Mouse (Mus musculus) heart, embryonic 11.5 days (tissue): ENCODE data around the gene Pax7. TPM values are rescaled to one million over a fixed set of nuclear protein-coding genes. Genes with fewer than 3 reads are reported as not detected.

Experiments used
- ATAC-seq: fragments of 200-750 bp; cut with Nextera tagmentation; replicated peaks from 2 replicates; pipeline ENCODE4 v1.8.0; 2017; ENCODE audit warnings: moderate library complexity; ENCODE audit not compliant: insufficient number of reproducible peaks, low FRiP score, low TSS enrichment
- H3K27ac ChIP-seq: fragments of 300-500 bp; sonication (generic); 2 replicates; pipeline ENCODE4 v1.5.1; 2014; ENCODE audit warnings: mild to moderate bottlenecking, low read depth, low read length
- H3K27me3 ChIP-seq: fragments of 300-500 bp; sonication (generic); 2 replicates; pipeline ENCODE4 v1.6.1; 2014; ENCODE audit warnings: mild to moderate bottlenecking, low read length, mixed read lengths; ENCODE audit not compliant: control insufficient read depth, insufficient read depth
- H3K36me3 ChIP-seq: fragments of 300-500 bp; sonication (generic); 2 replicates; pipeline ENCODE4 v1.6.1; 2014; ENCODE audit warnings: mild to moderate bottlenecking, low read length, moderate library complexity, mixed read lengths; ENCODE audit not compliant: control insufficient read depth, insufficient read depth
- H3K4me1 ChIP-seq: fragments of 300-500 bp; sonication (generic); 2 replicates; pipeline ENCODE4 v1.6.1; 2014; ENCODE audit warnings: low read length; ENCODE audit not compliant: control insufficient read depth, insufficient read depth
- H3K4me2 ChIP-seq: fragments of 300-500 bp; sonication (generic); 2 replicates; pipeline ENCODE4 v1.6.1; 2014; ENCODE audit warnings: mild to moderate bottlenecking, moderate library complexity
- H3K4me3 ChIP-seq: fragments of 300-500 bp; sonication (generic); 2 replicates; pipeline ENCODE4 v1.5.1; 2014; ENCODE audit warnings: low read depth, low read length
- H3K9ac ChIP-seq: fragments of 300-500 bp; sonication (generic); 2 replicates; pipeline ENCODE4 v1.6.1; 2014; ENCODE audit warnings: mild to moderate bottlenecking, low read depth, low read length, moderate library complexity
- H3K9me3 ChIP-seq: fragments of 300-500 bp; sonication (generic); replicated peaks from 2 replicates; pipeline ENCODE4 v1.6.1; 2016; ENCODE audit warnings: low read length; ENCODE audit not compliant: control insufficient read depth
- WGBS: fragments of 180-500 bp; shearing (Covaris S2); extraction: QIAGEN DNeasy Blood & Tissue Kit; methylation state at CpG from one replicate; pipeline ENCODE4 v1.1.7; 2014; ENCODE audit not compliant: insufficient replicate concordance; 5-methylcytosine and 5-hydroxymethylcytosine counted together
- polyA plus RNA-seq: library from polyadenylated mRNA; unstranded; fragments of >200 nt; fragmentation: Nextera tagmentation; extraction: Ambion mirVana; gene quantifications from 2 replicates; pipeline ENCODE4 v1.2.1, GENCODE M21; 2014

Gene Pax7
- 0.04 and 0.11 TPM in 2 replicates for polyA plus RNA-seq

DNA sequence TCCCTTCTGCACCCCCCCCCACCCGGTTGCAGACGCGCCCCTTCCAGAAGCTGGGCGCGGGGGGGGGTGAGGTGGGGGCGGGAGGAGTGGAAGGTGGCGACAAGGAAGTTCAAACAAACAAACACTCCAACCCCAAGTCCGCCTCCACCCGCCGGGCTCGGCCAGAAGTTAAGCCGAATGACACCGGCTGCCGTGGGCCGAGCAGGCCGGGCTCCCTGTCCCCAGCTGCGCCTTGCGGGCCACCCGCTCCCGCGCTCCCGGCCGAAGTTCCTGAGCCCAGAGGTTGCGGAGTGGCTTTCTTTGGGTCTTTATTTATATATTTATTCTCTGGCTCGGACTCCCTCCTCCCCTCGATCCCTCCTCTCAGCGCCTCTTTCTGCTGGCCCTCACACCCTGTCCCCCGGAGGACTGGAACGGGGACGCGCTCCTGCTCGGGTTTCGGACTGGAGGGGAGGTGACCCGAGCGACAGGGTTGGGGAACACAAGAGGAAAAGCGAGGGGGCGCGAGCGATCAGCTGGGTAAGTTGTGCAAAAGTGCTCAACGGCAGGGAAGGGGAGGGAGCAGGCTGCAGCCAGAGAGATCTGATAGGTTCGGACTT is at the start of gene Pax7:
Gene Pax7 (minus strand): TSS at position 493 of the 599 bp plus-strand sequence.
- Histone ChIP-seq H3K9me3 (no peaks in the 10 kb centered on the region), H3K27me3 (peaks cover 100% of the 10 kb centered on the region), H3K4me1 (peaks cover 6% of the 10 kb centered on the region), H3K36me3 (no peaks in the 10 kb centered on the region), H3K4me3 (peak within 1 kb of the TSS; percentile 25; the same call in 1 of the 2 replicates), H3K27ac (no peak within 1 kb of the TSS), H3K4me2 (peak within 1 kb of the TSS; percentile 47), H3K9ac (no peak within 1 kb of the TSS)
- ATAC-seq: no peak
- under 1% methylated on average over 36 of the region's 41 CpGs for WGBS

DNA sequence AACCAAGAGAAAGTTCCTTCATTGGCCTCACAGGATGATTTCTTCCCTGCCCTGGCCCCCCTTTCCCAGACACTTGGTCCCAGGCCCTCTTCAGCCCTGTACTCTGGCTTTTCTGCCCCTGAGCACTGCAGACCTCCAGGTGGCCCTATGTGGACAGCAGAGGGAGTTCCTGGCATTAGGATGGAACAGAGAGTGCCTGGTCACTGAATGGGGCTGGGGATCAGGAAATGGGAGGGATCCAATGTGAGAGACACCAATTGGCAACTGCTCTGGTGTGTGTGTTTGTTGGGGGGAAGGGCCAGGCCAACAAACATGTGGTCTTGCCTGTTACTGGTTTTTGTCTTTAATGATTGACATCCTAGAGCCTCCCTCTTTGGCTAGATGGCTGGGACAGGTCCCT is 48.5 kb upstream of the Pax7 start:
- no peak for ATAC-seq
- no peak overlapping the region for H3K4me3 ChIP-seq
- H3K4me1 ChIP-seq: no peaks in the 10 kb centered on the region
- H3K4me2 ChIP-seq: no peak overlapping the region
- no peaks in the 10 kb centered on the region for H3K27me3 ChIP-seq
- H3K36me3 ChIP-seq: no peaks in the 10 kb centered on the region
- no peaks in the 10 kb centered on the region for H3K9me3 ChIP-seq
- H3K9ac ChIP-seq: no peak overlapping the region
- no peak overlapping the region for H3K27ac ChIP-seq

DNA sequence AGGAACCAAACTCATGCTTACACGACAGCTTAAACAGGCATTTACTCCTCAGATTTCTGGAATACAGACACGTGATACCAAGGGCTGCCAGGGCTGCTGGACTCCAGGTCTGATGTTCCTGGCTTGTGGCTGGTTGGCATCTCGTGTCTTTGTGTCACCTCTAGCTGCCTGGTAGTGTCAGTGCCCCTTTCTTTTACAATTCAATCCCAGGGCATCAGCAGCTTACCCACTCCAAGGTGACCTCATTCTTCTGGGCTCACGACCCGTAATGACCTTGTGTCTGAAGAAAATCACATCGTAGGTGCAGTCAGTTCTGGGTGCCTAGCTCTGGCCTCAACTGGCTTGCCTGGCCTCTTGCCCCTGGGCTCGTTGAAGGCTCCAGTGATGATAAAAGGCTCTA is 46.0 kb upstream of the Pax7 start:
- H3K9ac ChIP-seq: no peak overlapping the region
- H3K27ac ChIP-seq: no peak overlapping the region
- no peaks in the 10 kb centered on the region for H3K36me3 ChIP-seq
- H3K27me3 ChIP-seq: no peaks in the 10 kb centered on the region
- 59% methylated on average over 7 of the region's 7 CpGs for WGBS
- H3K4me1 ChIP-seq: no peaks in the 10 kb centered on the region
- H3K4me3 ChIP-seq: no peak overlapping the region
- H3K4me2 ChIP-seq: no peak overlapping the region
- no peak for ATAC-seq
- no peaks in the 10 kb centered on the region for H3K9me3 ChIP-seq

DNA sequence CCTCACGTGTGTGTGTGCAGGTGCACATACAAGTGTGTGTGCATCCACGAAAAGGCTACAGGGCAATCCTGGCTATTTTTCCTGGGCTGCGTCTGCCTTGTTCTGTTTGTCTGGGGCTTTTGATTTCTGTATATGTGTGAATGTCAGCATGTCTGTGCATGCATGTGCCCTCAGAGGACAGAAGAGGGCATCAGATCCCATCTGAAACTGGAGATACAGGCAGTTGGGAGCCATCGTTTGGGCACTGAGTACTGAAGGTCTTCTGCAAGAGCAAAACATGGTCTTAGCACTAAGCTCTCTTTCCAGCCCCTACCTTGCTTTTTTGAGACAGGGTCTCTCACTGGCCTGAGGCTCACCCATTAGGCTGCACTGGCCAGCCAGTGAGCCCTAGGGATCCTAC is 45.1 kb upstream of the Pax7 start:
- WGBS: 57% methylated on average over 4 of the region's 4 CpGs
- Histone ChIP-seq H3K4me3 (no peak overlapping the region), H3K4me1 (no peaks in the 10 kb centered on the region), H3K4me2 (no peak overlapping the region), H3K27ac (no peak overlapping the region), H3K27me3 (no peaks in the 10 kb centered on the region), H3K36me3 (no peaks in the 10 kb centered on the region), H3K9ac (no peak overlapping the region), H3K9me3 (no peaks in the 10 kb centered on the region)
- no peak for ATAC-seq

DNA sequence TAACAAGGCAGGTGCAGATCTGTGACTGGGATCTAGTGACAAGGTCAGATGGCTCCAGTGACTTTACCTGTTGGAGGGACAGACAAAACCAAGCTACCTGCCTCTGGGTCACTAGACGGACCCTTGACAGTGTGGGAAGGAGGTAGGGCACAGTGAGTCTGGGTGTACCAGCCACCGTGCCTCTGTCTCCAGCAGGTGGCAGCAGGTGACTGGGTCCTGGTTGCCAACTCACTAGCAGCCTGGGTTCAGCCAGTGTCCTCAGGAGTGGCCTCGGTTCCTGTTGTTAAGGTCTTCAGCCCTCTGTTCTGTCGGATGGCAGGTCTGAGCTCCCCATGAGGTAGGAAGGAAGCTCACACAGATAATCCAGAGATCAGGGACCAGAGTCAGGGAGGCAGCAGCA is 43.9 kb upstream of the Pax7 start:
- 9% methylated on average over 4 of the region's 4 CpGs for WGBS
- H3K36me3 ChIP-seq: no peaks in the 10 kb centered on the region
- H3K4me1 ChIP-seq: no peaks in the 10 kb centered on the region
- no peak overlapping the region for H3K9ac ChIP-seq
- H3K4me2 ChIP-seq: no peak overlapping the region
- no peak overlapping the region for H3K27ac ChIP-seq
- ATAC-seq: no peak
- no peak overlapping the region for H3K4me3 ChIP-seq
- no peaks in the 10 kb centered on the region; the same call in 1 of the 2 replicates for H3K27me3 ChIP-seq
- H3K9me3 ChIP-seq: no peaks in the 10 kb centered on the region

DNA sequence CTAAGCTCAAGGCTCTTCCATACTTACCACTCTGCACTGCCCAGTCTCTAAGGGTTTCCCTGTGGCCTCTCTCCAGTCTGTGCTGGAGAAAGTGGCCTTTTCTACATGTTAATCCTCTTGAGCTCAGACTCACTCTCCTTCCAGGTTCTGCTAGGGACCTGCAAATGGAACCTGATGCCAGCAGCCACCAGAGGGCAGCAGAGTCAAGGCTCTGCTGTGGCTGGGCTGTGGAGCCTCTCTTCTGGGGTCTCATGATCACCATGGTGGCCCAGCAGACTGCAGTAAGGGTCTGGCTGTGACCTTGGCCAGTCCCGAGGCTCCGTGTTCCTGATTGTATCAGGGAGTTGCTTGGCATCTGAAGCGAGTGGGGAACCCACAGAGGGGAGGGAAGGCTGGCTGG is 39.3 kb upstream of the Pax7 start:
- Histone ChIP-seq H3K9me3 (no peaks in the 10 kb centered on the region), H3K27ac (no peak overlapping the region), H3K9ac (no peak overlapping the region), H3K36me3 (no peaks in the 10 kb centered on the region), H3K27me3 (peaks cover 5% of the 10 kb centered on the region; the same call in 1 of the 2 replicates), H3K4me1 (no peaks in the 10 kb centered on the region), H3K4me3 (no peak overlapping the region), H3K4me2 (no peak overlapping the region)
- no peak for ATAC-seq
- WGBS: 0% methylated on average over 3 of the region's 3 CpGs

DNA sequence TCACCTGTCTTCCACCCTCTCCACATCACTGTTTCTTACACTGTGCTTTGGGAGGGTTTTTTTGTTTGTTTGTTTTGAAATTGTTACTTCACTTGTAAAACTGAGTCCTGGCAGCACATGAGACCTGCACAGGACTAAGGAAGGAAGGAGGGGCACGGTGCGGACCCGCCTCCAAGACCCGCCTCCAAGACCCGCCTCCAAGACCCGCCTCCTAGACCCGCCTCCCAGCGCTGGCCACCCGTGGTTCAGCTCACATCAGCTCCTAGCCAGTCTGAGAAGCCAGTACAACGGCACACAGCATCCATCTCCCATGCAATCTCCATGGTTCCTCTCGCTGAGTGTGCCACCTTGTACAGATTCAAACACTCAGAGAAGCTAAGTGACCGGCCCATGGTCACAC is 38.4 kb upstream of the Pax7 start:
- Histone ChIP-seq H3K4me1 (no peaks in the 10 kb centered on the region), H3K9me3 (no peaks in the 10 kb centered on the region), H3K27me3 (peaks cover 5% of the 10 kb centered on the region; the same call in 1 of the 2 replicates), H3K4me3 (no peak overlapping the region), H3K4me2 (no peak overlapping the region), H3K27ac (no peak overlapping the region), H3K9ac (no peak overlapping the region), H3K36me3 (no peaks in the 10 kb centered on the region)
- ATAC-seq: no peak
- WGBS: 21% methylated on average over 12 of the region's 12 CpGs

DNA sequence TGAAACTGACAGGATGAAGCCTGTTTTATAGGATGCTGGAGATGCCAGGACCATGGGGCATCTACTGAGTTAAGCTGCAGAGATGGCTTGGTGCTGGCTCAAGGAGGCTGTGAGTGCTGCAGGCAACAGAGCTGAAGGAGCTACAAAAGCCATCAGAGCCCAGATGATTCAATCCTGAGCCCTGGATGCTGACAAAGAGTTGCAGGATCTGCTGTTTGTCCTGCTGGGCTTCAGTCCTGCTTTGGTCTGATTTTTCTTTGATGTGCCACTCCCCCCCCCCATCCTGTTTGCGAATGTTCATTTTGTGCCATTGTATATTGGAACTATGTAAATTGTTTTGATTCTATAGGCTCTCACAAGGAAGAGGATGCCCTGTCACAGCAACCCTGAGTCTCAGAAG is 29.9 kb upstream of the Pax7 start:
- H3K4me2 ChIP-seq: no peak overlapping the region
- no peaks in the 10 kb centered on the region for H3K9me3 ChIP-seq
- no peaks in the 10 kb centered on the region for H3K36me3 ChIP-seq
- H3K4me1 ChIP-seq: no peaks in the 10 kb centered on the region
- peaks cover 8% of the 10 kb centered on the region; the same call in 1 of the 2 replicates for H3K27me3 ChIP-seq
- no peak overlapping the region for H3K4me3 ChIP-seq
- no peak overlapping the region for H3K27ac ChIP-seq
- H3K9ac ChIP-seq: no peak overlapping the region
- no peak for ATAC-seq
- WGBS: 85% methylated on average over 1 of the region's 1 CpGs

DNA sequence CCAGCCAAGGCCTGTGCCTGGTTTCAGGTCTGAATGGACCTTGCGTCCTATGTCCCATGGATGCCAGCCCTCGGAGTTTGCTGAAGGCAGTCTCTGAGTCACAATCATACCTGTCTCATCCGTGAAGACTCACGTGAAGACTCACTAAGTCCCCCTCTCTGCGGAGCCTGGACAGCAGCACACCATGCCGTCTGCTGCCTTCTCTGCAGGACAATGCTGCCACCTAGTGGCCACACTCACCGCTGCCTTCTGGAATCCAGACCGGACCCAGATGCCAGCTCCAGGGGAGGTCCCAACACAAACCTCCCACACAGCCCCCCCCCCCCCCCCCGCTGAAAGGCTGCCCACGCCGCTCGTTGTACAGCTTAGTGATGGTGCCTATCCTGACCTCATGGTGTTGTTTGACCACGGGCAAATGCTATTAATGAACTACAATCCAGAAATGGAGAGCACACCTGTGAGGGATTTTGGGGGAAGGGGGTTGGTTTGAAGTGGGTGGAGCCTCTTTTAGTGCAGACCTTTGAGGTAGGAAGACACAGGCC is 25.4 kb upstream of the Pax7 start:
- Histone ChIP-seq H3K36me3 (no peaks in the 10 kb centered on the region), H3K4me3 (no peak overlapping the region), H3K9ac (no peak overlapping the region), H3K9me3 (no peaks in the 10 kb centered on the region), H3K4me1 (no peaks in the 10 kb centered on the region), H3K4me2 (no peak overlapping the region), H3K27ac (no peak overlapping the region), H3K27me3 (peaks cover 45% of the 10 kb centered on the region)
- 3% methylated on average over 13 of the region's 13 CpGs for WGBS
- ATAC-seq: peak; percentile 39; the same call in 1 of the 2 replicates
